Mouse (Mus musculus): Measurements from ENCODE around the gene Kctd19. TPM values are rescaled to one million over a fixed set of nuclear protein-coding genes. Genes with fewer than 3 reads are reported as not detected.

Kctd19 gene
- polyA plus RNA-seq, 1 experiment from 2014 or later = not detected

DNA sequence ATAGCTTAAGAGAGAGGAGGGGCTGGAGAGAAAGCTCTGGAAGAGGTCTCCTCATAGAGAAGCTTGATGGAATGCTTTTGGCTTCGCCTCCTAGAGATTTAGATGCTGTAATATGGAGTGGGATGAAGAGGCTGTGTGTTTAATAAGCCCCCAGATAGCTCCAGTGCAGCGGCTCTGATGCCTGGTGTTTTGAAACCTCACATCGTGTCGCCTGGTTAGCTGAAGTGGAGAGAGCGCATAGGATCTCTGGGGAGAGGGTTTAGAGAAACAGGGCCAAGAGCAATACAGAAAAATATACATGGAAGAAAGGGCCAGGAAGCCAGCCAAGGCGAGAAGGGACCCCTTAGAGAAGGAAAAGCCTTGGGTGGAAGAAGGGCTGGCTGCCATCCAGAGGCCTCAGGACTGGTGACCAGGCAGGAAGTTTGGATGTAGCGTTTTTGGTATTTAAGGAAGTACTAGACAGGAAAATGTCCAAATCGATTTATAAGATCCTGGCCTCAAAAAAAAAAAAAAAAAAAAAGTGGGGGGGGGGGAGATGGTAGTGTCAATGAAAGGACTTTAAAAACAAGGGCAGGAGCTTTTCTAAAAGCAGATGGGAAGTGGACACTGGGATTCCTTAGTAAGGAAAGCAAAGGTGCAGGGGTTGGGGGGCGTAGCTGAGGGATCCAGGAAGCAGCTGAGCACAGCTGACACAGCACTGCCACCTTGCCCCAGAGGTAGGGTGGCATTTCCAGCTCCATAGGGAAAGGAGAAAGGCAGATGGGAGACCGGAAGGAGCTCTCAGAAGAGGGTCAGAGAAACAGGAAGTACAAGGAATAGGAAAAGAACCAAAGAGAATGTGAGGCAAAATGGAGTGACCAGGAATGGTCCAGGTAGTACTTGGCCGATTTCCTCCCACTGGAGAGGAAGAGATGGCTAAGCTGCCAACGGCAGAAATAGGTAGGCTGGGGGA lies 51.3 kb downstream of the Kctd19 start:
- Histone ChIP-seq H3K27ac (replicated peaks; ENCODE audit: low read depth, low read length) (no peak overlapping the region), H3K9me3 (ENCODE audit: control insufficient read depth, low read length) (no peaks in the 10 kb centered on the region), H3K9ac (replicated peaks; ENCODE audit: low read length) (no peak overlapping the region), H3K4me2 (ENCODE audit: low read length) (no peak overlapping the region), H3K36me3 (ENCODE audit: control insufficient read depth, insufficient read depth, low read length) (peaks cover 12% of the 10 kb centered on the region; the same call in 1 of the 2 replicates), H3K27me3 (ENCODE audit: control insufficient read depth, insufficient read depth, low read length) (no peaks in the 10 kb centered on the region), H3K4me1 (ENCODE audit: control insufficient read depth, insufficient read depth, low read length) (no peaks in the 10 kb centered on the region), H3K4me3 (replicated peaks; ENCODE audit: low read depth, low read length) (no peak overlapping the region)
- 86% methylated on average over 12 of the region's 12 CpGs for WGBS
- ATAC-seq (ENCODE audit: low FRiP score, low TSS enrichment) (no peak), DNase-seq (peak; percentile 40)

DNA sequence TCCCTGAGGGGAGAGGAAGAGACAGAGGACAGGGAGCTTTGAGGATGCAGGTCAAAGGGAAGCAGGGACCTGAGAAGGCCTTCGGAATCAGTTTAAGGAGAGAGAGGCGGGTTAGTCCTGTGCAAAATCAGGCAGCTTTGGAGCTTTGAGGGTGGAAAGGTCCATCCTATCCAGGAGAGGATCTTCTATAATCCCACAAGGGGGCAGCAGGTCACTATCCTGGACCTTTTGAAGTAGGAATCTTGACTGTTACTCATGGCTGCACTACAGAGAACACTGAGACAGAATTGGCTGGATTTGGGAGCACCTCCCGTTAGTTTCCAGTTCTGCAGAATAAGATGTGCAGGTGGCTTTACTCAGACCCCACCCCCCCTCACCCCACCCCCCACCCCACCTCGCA lies 53.7 kb downstream of the Kctd19 start:
- Histone ChIP-seq H3K36me3 (ENCODE audit: control insufficient read depth, insufficient read depth, low read length) (peaks cover 25% of the 10 kb centered on the region), H3K27me3 (ENCODE audit: control insufficient read depth, insufficient read depth, low read length) (no peaks in the 10 kb centered on the region), H3K27ac (replicated peaks; ENCODE audit: low read depth, low read length) (no peak overlapping the region), H3K4me2 (ENCODE audit: low read length) (no peak overlapping the region), H3K4me3 (replicated peaks; ENCODE audit: low read depth, low read length) (no peak overlapping the region), H3K9me3 (ENCODE audit: control insufficient read depth, low read length) (no peaks in the 10 kb centered on the region), H3K4me1 (ENCODE audit: control insufficient read depth, insufficient read depth, low read length) (no peaks in the 10 kb centered on the region), H3K9ac (replicated peaks; ENCODE audit: low read length) (no peak overlapping the region)
- peak; percentile 75 for DNase-seq
- WGBS = 46% methylated on average over 4 of the region's 4 CpGs
- ATAC-seq (ENCODE audit: low FRiP score, low TSS enrichment) = peak; percentile 18; the same call in 1 of the 2 replicates

DNA sequence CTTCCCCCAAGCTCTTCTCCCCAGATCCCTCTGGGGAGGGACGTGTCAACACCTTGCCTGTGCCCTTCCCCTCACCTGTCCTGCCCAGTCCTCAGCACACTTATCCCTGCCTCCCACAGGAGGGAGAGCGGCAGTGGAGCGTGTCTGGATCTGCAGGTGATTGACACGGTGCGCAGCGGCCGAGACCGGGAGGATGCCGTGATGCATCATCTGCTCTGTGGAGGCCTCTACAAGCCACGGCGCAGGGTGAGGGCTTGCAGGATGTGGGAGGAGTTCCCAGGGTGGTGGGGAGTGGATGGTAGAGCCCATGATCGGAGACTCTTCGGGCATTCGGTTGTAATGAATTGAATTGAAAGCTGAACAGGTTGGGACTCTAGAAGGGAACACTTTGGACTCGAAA lies 54.1 kb downstream of the Kctd19 start:
- no peak overlapping the region for H3K9ac ChIP-seq (replicated peaks; ENCODE audit: low read length)

DNA sequence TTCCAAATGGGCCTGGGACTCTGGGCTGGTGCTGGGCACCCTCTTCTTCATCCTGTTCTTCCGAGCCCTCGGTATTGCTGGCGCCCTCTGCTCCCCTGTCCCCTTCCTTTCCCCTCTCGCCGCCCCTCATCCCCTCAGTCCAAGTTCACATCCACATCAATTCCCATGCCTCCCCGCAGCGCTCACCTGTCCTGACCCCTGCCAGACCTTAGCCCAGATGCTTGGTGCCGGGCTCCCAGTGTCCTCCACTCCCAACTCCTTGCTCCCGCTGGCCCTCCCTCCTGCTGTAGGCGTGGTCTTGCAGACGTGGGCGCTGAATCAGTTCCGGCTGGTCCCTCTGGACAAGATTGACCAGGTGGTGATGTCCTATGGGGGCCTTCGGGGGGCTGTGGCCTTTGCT lies 56.6 kb downstream of the Kctd19 start:
- H3K27me3 ChIP-seq (ENCODE audit: control insufficient read depth, insufficient read depth, low read length) = no peaks in the 10 kb centered on the region
- no peak overlapping the region for H3K4me2 ChIP-seq (ENCODE audit: low read length)
- H3K36me3 ChIP-seq (ENCODE audit: control insufficient read depth, insufficient read depth, low read length) = peaks cover 25% of the 10 kb centered on the region
- no peak overlapping the region for H3K4me3 ChIP-seq (replicated peaks; ENCODE audit: low read depth, low read length)
- no peak for ATAC-seq (ENCODE audit: low FRiP score, low TSS enrichment)
- WGBS = 88% methylated on average over 14 of the region's 14 CpGs
- no peak overlapping the region for H3K27ac ChIP-seq (replicated peaks; ENCODE audit: low read depth, low read length)
- H3K9me3 ChIP-seq (ENCODE audit: control insufficient read depth, low read length) = no peaks in the 10 kb centered on the region
- no peak overlapping the region for H3K9ac ChIP-seq (replicated peaks; ENCODE audit: low read length)
- no peak for DNase-seq
- H3K4me1 ChIP-seq (ENCODE audit: control insufficient read depth, insufficient read depth, low read length) = no peaks in the 10 kb centered on the region

More for the DNA sequence above, 54.1 kb downstream of the Kctd19 start:
- 59% methylated on average over 15 of the region's 15 CpGs for WGBS
- Histone ChIP-seq H3K9me3 (ENCODE audit: control insufficient read depth, low read length) (no peaks in the 10 kb centered on the region), H3K36me3 (ENCODE audit: control insufficient read depth, insufficient read depth, low read length) (peaks cover 25% of the 10 kb centered on the region), H3K4me1 (ENCODE audit: control insufficient read depth, insufficient read depth, low read length) (no peaks in the 10 kb centered on the region), H3K27ac (replicated peaks; ENCODE audit: low read depth, low read length) (no peak overlapping the region), H3K27me3 (ENCODE audit: control insufficient read depth, insufficient read depth, low read length) (no peaks in the 10 kb centered on the region), H3K4me3 (replicated peaks; ENCODE audit: low read depth, low read length) (no peak overlapping the region), H3K4me2 (ENCODE audit: low read length) (no peak overlapping the region)
- ATAC-seq (ENCODE audit: low FRiP score, low TSS enrichment) (peak; percentile 32; the same call in 1 of the 2 replicates), DNase-seq (no peak)

GRCm38 (mm10) chr8:105355179-105356024 lies 57.9 kb downstream of the Kctd19 start:
- peaks cover 3% of the 10 kb centered on the region; the same call in 1 of the 2 replicates for H3K4me1 ChIP-seq (ENCODE audit: control insufficient read depth, insufficient read depth, low read length)
- H3K4me2 ChIP-seq (ENCODE audit: low read length) = no peak overlapping the region
- no peak overlapping the region for H3K4me3 ChIP-seq (replicated peaks; ENCODE audit: low read depth, low read length)
- peaks cover 25% of the 10 kb centered on the region for H3K36me3 ChIP-seq (ENCODE audit: control insufficient read depth, insufficient read depth, low read length)
- H3K27me3 ChIP-seq (ENCODE audit: control insufficient read depth, insufficient read depth, low read length) = no peaks in the 10 kb centered on the region
- H3K9ac ChIP-seq (replicated peaks; ENCODE audit: low read length) = no peak overlapping the region
- H3K27ac ChIP-seq (replicated peaks; ENCODE audit: low read depth, low read length) = no peak overlapping the region
- no peaks in the 10 kb centered on the region for H3K9me3 ChIP-seq (ENCODE audit: control insufficient read depth, low read length)
- no peak for ATAC-seq (ENCODE audit: low FRiP score, low TSS enrichment)
- WGBS = 46% methylated on average over 26 of the region's 26 CpGs
- no peak for DNase-seq

- H3K27me3 ChIP-seq (ENCODE audit: control insufficient read depth, insufficient read depth, low read length) = no peaks in the 10 kb centered on the region
- DNase-seq (no peak), ATAC-seq (ENCODE audit: low FRiP score, low TSS enrichment) (no peak)
- no peak overlapping the region for H3K4me2 ChIP-seq (ENCODE audit: low read length)
- no peak overlapping the region for H3K9ac ChIP-seq (replicated peaks; ENCODE audit: low read length)
- no peaks in the 10 kb centered on the region for H3K9me3 ChIP-seq (ENCODE audit: control insufficient read depth, low read length)
- WGBS = 88% methylated on average over 4 of the region's 4 CpGs
- no peak overlapping the region for H3K27ac ChIP-seq (replicated peaks; ENCODE audit: low read depth, low read length)
- peaks cover 25% of the 10 kb centered on the region for H3K36me3 ChIP-seq (ENCODE audit: control insufficient read depth, insufficient read depth, low read length)
- H3K4me3 ChIP-seq (replicated peaks; ENCODE audit: low read depth, low read length) = no peak overlapping the region
- H3K4me1 ChIP-seq (ENCODE audit: control insufficient read depth, insufficient read depth, low read length) = peaks cover 10% of the 10 kb centered on the region
These were observed 58.8 kb downstream of the Kctd19 start for GRCm38 (mm10) chr8:105354549-105354948.

- Histone ChIP-seq H3K4me2 (ENCODE audit: low read length) (no peak overlapping the region), H3K36me3 (ENCODE audit: control insufficient read depth, insufficient read depth, low read length) (peaks cover 25% of the 10 kb centered on the region), H3K4me1 (ENCODE audit: control insufficient read depth, insufficient read depth, low read length) (peaks cover 10% of the 10 kb centered on the region), H3K27me3 (ENCODE audit: control insufficient read depth, insufficient read depth, low read length) (no peaks in the 10 kb centered on the region), H3K27ac (replicated peaks; ENCODE audit: low read depth, low read length) (no peak overlapping the region), H3K9me3 (ENCODE audit: control insufficient read depth, low read length) (no peaks in the 10 kb centered on the region), H3K9ac (replicated peaks; ENCODE audit: low read length) (no peak overlapping the region), H3K4me3 (replicated peaks; ENCODE audit: low read depth, low read length) (no peak overlapping the region)
- 75% methylated on average over 8 of the region's 8 CpGs for WGBS
- ATAC-seq (ENCODE audit: low FRiP score, low TSS enrichment) (no peak), DNase-seq (no peak)
These were observed 59.6 kb downstream of the Kctd19 start for GRCm38 (mm10) chr8:105353583-105354135.

GRCm38 (mm10) chr8:105350186-105350585 lies 63.1 kb downstream of the Kctd19 start:
- Histone ChIP-seq H3K4me2 (ENCODE audit: low read length) (peak overlapping the region; percentile 91), H3K36me3 (ENCODE audit: control insufficient read depth, insufficient read depth, low read length) (no peaks in the 10 kb centered on the region), H3K9ac (replicated peaks; ENCODE audit: low read length) (peak overlapping the region; percentile 80; the same call in 1 of the 2 replicates), H3K4me1 (ENCODE audit: control insufficient read depth, insufficient read depth, low read length) (peaks cover 28% of the 10 kb centered on the region), H3K27me3 (ENCODE audit: control insufficient read depth, insufficient read depth, low read length) (no peaks in the 10 kb centered on the region; the same call in 1 of the 2 replicates), H3K4me3 (replicated peaks; ENCODE audit: low read depth, low read length) (peak overlapping the region; percentile 68), H3K27ac (replicated peaks; ENCODE audit: low read depth, low read length) (no peak overlapping the region), H3K9me3 (ENCODE audit: control insufficient read depth, low read length) (no peaks in the 10 kb centered on the region)
- DNase-seq (peak; percentile 29), ATAC-seq (ENCODE audit: low FRiP score, low TSS enrichment) (no peak)
- WGBS = 40% methylated on average over 7 of the region's 7 CpGs
